Mouse (Mus musculus) liver, embryonic 12.5 days (tissue): Measurements from ENCODE around the gene Pigv. TPM values are rescaled to one million over a fixed set of nuclear protein-coding genes. Genes with fewer than 3 reads are reported as not detected.
A peak's percentile ranks its signal among the peaks of the same experiment; 100 is the strongest.

ENCODE experiments used
- ATAC-seq: fragments of 200-750 bp; cut with Nextera tagmentation; 2 replicates; pipeline ENCODE4 v1.8.0; 2017; ENCODE audit warnings: moderate number of reproducible peaks, mild to moderate bottlenecking, moderate library complexity
- H3K27ac ChIP-seq: fragments of 300-500 bp; sonication (generic); 2 replicates; pipeline ENCODE4 v1.5.1; 2016; ENCODE audit warnings: mild to moderate bottlenecking
- H3K27me3 ChIP-seq: fragments of 300-500 bp; sonication (generic); replicated peaks from 2 replicates; pipeline ENCODE4 v1.6.1; 2016; ENCODE audit warnings: mild to moderate bottlenecking, moderate library complexity
- H3K36me3 ChIP-seq: fragments of 300-500 bp; sonication (generic); 2 replicates; pipeline ENCODE4 v1.6.1; 2016; ENCODE audit warnings: mild to moderate bottlenecking, moderate library complexity
- H3K4me1 ChIP-seq: fragments of 300-500 bp; sonication (generic); 2 replicates; pipeline ENCODE4 v1.6.1; 2016
- H3K4me2 ChIP-seq: fragments of 300-500 bp; sonication (generic); 2 replicates; pipeline ENCODE4 v1.6.1; 2016; ENCODE audit warnings: mild to moderate bottlenecking, moderate library complexity
- H3K4me3 ChIP-seq: fragments of 300-500 bp; sonication (generic); 2 replicates; pipeline ENCODE4 v1.5.1; 2016; ENCODE audit warnings: mild to moderate bottlenecking, moderate library complexity
- H3K9ac ChIP-seq: fragments of 300-500 bp; sonication (generic); 2 replicates; pipeline ENCODE4 v1.6.1; 2016; ENCODE audit warnings: mild to moderate bottlenecking, moderate library complexity
- H3K9me3 ChIP-seq: fragments of 300-500 bp; sonication (generic); replicated peaks from 2 replicates; pipeline ENCODE4 v1.6.1; 2016; ENCODE audit warnings: mild to moderate bottlenecking, moderate library complexity
- WGBS: fragments of 180-500 bp; shearing (Covaris S2); methylation state at CpG from one replicate; pipeline ENCODE4 v1.1.7; 2016; ENCODE audit not compliant: insufficient replicate concordance; 5-methylcytosine and 5-hydroxymethylcytosine counted together
- polyA plus RNA-seq: library from polyadenylated mRNA; unstranded; fragments of >200 nt; fragmentation: Nextera tagmentation; extraction: Ambion mirVana; gene quantifications from 2 replicates; pipeline ENCODE4 v1.2.1, GENCODE M21; 2016

The Pigv gene
- polyA plus RNA-seq, 1 experiment from 2014 or later: 10.0 TPM

GRCm38 (mm10) chr4:133632483-133633327 lies 39.7 kb downstream of the Pigv start:
- WGBS: 5% methylated on average over 45 of the region's 69 CpGs
- Histone ChIP-seq H3K27me3 (no peaks in the 10 kb centered on the region), H3K36me3 (no peaks in the 10 kb centered on the region), H3K4me3 (peak overlapping the region; percentile 74), H3K4me2 (peak overlapping the region; percentile 97), H3K4me1 (peaks cover 46% of the 10 kb centered on the region), H3K9me3 (no peaks in the 10 kb centered on the region), H3K27ac (peak overlapping the region; percentile 72), H3K9ac (peak overlapping the region; percentile 78)
- ATAC-seq: peak; percentile 69

GRCm38 (mm10) chr4:133631769-133632411 lies 40.6 kb downstream of the Pigv start:
- 44% methylated on average over 9 of the region's 9 CpGs for WGBS
- Histone ChIP-seq H3K4me2 (peak overlapping the region; percentile 97), H3K27me3 (no peaks in the 10 kb centered on the region), H3K36me3 (peaks cover 3% of the 10 kb centered on the region), H3K9me3 (no peaks in the 10 kb centered on the region), H3K27ac (0 out of 2 replicates have a peak overlapping the region, but pooled peaks have one; percentile 72), H3K9ac (peak overlapping the region; percentile 78), H3K4me1 (peaks cover 46% of the 10 kb centered on the region), H3K4me3 (peak overlapping the region; percentile 74)
- ATAC-seq: no peak

- H3K4me1 ChIP-seq: peaks cover 48% of the 10 kb centered on the region
- H3K4me2 ChIP-seq: peak overlapping the region; percentile 97
- 62% methylated on average over 14 of the region's 14 CpGs for WGBS
- H3K27me3 ChIP-seq: no peaks in the 10 kb centered on the region
- no peak overlapping the region for H3K9ac ChIP-seq
- no peak overlapping the region for H3K4me3 ChIP-seq
- H3K27ac ChIP-seq: no peak overlapping the region
- no peaks in the 10 kb centered on the region for H3K9me3 ChIP-seq
- ATAC-seq: no peak
- H3K36me3 ChIP-seq: peaks cover 9% of the 10 kb centered on the region
These were observed 41.2 kb downstream of the Pigv start for GRCm38 (mm10) chr4:133631071-133631768.

GRCm38 (mm10) chr4:133630326-133630920 lies 42.0 kb downstream of the Pigv start:
- no peak for ATAC-seq
- Histone ChIP-seq H3K27me3 (no peaks in the 10 kb centered on the region), H3K4me2 (no peak overlapping the region), H3K9ac (no peak overlapping the region), H3K4me3 (no peak overlapping the region), H3K36me3 (peaks cover 14% of the 10 kb centered on the region), H3K9me3 (no peaks in the 10 kb centered on the region), H3K4me1 (peaks cover 56% of the 10 kb centered on the region), H3K27ac (no peak overlapping the region)
- WGBS: 81% methylated on average over 8 of the region's 8 CpGs

GRCm38 (mm10) chr4:133629191-133629590 lies 43.3 kb downstream of the Pigv start:
- Histone ChIP-seq H3K27ac (no peak overlapping the region), H3K9me3 (no peaks in the 10 kb centered on the region), H3K36me3 (peaks cover 18% of the 10 kb centered on the region), H3K4me1 (peaks cover 69% of the 10 kb centered on the region), H3K4me3 (no peak overlapping the region), H3K9ac (no peak overlapping the region), H3K27me3 (no peaks in the 10 kb centered on the region), H3K4me2 (no peak overlapping the region)
- no peak for ATAC-seq
- WGBS: 63% methylated on average over 7 of the region's 7 CpGs

- H3K4me2 ChIP-seq: no peak overlapping the region
- H3K9ac ChIP-seq: no peak overlapping the region
- H3K9me3 ChIP-seq: no peaks in the 10 kb centered on the region
- peaks cover 22% of the 10 kb centered on the region for H3K36me3 ChIP-seq
- no peak for ATAC-seq
- WGBS: 65% methylated on average over 2 of the region's 2 CpGs
- no peak overlapping the region for H3K27ac ChIP-seq
- H3K27me3 ChIP-seq: no peaks in the 10 kb centered on the region
- peaks cover 68% of the 10 kb centered on the region for H3K4me1 ChIP-seq
- H3K4me3 ChIP-seq: no peak overlapping the region
These were observed 43.9 kb downstream of the Pigv start for GRCm38 (mm10) chr4:133628517-133628916.

GRCm38 (mm10) chr4:133627039-133627438 lies 45.4 kb downstream of the Pigv start:
- WGBS: 91% methylated on average over 14 of the region's 14 CpGs
- Histone ChIP-seq H3K4me1 (peaks cover 64% of the 10 kb centered on the region), H3K4me3 (no peak overlapping the region), H3K27ac (peak overlapping the region; percentile 67; the same call in 1 of the 2 replicates), H3K4me2 (no peak overlapping the region), H3K9me3 (no peaks in the 10 kb centered on the region), H3K27me3 (no peaks in the 10 kb centered on the region), H3K9ac (no peak overlapping the region), H3K36me3 (peaks cover 22% of the 10 kb centered on the region)
- ATAC-seq: no peak

- 85% methylated on average over 9 of the region's 9 CpGs for WGBS
- H3K4me1 ChIP-seq: peaks cover 63% of the 10 kb centered on the region
- peaks cover 22% of the 10 kb centered on the region for H3K36me3 ChIP-seq
These were observed 45.8 kb downstream of the Pigv start for GRCm38 (mm10) chr4:133626621-133627020.

GRCm38 (mm10) chr4:133626221-133626620 lies 46.2 kb downstream of the Pigv start:
- Histone ChIP-seq H3K4me2 (no peak overlapping the region), H3K4me1 (peaks cover 59% of the 10 kb centered on the region), H3K27ac (peak overlapping the region; percentile 67), H3K9ac (no peak overlapping the region), H3K36me3 (peaks cover 26% of the 10 kb centered on the region), H3K9me3 (no peaks in the 10 kb centered on the region), H3K27me3 (no peaks in the 10 kb centered on the region), H3K4me3 (no peak overlapping the region)
- ATAC-seq: no peak
- WGBS: 56% methylated on average over 5 of the region's 5 CpGs

More at GRCm38 (mm10) chr4:133626621-133627020, 45.8 kb downstream of the Pigv start:
- Histone ChIP-seq H3K27ac (peak overlapping the region; percentile 67; the same call in 1 of the 2 replicates), H3K4me3 (no peak overlapping the region), H3K9ac (no peak overlapping the region), H3K9me3 (no peaks in the 10 kb centered on the region), H3K4me2 (no peak overlapping the region), H3K27me3 (no peaks in the 10 kb centered on the region)
- ATAC-seq: no peak

- no peaks in the 10 kb centered on the region for H3K27me3 ChIP-seq
- peaks cover 58% of the 10 kb centered on the region for H3K4me1 ChIP-seq
- peaks cover 26% of the 10 kb centered on the region for H3K36me3 ChIP-seq
- peak overlapping the region; percentile 13 for H3K4me2 ChIP-seq
- WGBS: 30% methylated on average over 11 of the region's 11 CpGs
- 0 out of 2 replicates have a peak overlapping the region, but pooled peaks have one; percentile 32 for H3K9ac ChIP-seq
- H3K9me3 ChIP-seq: no peaks in the 10 kb centered on the region
- H3K4me3 ChIP-seq: no peak overlapping the region
- peak; percentile 34; the same call in 1 of the 2 replicates for ATAC-seq
- H3K27ac ChIP-seq: peak overlapping the region; percentile 67
These were observed 46.8 kb downstream of the Pigv start for GRCm38 (mm10) chr4:133625621-133626071.

- no peaks in the 10 kb centered on the region for H3K9me3 ChIP-seq
- no peak overlapping the region for H3K9ac ChIP-seq
- peak overlapping the region; percentile 67 for H3K27ac ChIP-seq
- ATAC-seq: peak; percentile 84
- 37% methylated on average over 7 of the region's 7 CpGs for WGBS
- peaks cover 26% of the 10 kb centered on the region for H3K36me3 ChIP-seq
- peaks cover 60% of the 10 kb centered on the region for H3K4me1 ChIP-seq
- H3K4me3 ChIP-seq: no peak overlapping the region
- no peaks in the 10 kb centered on the region for H3K27me3 ChIP-seq
- no peak overlapping the region for H3K4me2 ChIP-seq
These were observed 47.6 kb downstream of the Pigv start for GRCm38 (mm10) chr4:133624830-133625229.
